Mouse (Mus musculus): ENCODE data around the gene Ndp.

Gene Ndp

DNA sequence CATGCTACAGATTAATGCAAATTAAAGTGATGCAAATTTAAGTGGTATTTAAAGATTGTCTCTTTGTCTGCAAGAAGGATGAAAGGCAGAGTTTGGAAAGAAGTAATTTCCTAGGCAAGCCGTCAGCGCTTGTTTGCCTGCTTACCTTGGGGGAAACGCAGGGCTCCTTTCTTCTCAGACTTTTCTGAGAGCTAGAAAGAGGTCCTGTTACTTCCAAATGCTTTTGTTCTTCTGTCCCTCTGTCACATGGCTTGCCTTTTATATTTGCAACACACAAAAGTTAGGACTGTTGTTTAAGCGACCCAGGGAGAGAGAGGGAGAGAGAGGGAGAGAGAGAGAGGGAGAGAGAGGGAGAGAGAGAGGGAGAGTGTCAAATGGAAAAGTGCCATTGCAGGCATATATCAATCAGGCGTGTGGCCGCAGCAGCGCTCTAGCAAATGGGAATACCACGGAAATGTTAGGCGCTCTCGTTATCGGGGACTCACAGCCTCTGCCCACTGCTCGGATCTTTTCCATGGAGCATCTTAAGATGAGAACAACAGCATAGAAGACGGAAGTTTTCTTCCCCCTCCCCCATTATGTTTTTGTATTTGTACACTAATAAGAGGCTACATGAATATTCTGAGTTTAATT is at the start of gene Ndp:
TSS of gene Ndp (minus strand) at position 534 of the 633 bp plus-strand sequence.
- DNase-seq: no peak

- no peak for DNase-seq
These were observed 43.2 kb upstream of the Ndp start for GRCm38 (mm10) chrX:16954767-16955166.

GRCm38 (mm10) chrX:16918006-16918405 is 6.4 kb upstream of the Ndp start:
- DNase-seq: no peak

DNA sequence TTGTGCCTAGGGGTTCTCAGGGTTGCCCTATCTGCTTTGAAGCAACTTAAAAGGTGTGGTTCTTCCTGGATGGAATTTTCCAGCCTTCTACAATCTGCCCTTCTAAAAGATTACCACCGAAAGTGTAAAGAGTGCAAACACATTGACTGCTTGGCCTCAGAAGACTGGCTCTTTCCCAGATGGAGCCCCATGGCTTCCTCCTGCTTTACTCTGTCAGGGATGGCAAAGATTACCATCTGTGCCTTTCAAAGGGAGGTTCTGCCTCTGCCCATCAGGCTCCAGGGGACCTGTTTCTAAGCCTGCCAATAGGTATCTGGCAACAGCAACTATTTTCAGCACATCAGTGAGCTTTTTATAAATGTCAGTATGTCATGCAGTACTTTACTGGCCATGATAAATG is 1.5 kb upstream of the Ndp start:
- DNase-seq: no peak

- DNase-seq: no peak
These were observed 337 bp upstream of the Ndp start for GRCm38 (mm10) chrX:16911911-16912310.

DNA sequence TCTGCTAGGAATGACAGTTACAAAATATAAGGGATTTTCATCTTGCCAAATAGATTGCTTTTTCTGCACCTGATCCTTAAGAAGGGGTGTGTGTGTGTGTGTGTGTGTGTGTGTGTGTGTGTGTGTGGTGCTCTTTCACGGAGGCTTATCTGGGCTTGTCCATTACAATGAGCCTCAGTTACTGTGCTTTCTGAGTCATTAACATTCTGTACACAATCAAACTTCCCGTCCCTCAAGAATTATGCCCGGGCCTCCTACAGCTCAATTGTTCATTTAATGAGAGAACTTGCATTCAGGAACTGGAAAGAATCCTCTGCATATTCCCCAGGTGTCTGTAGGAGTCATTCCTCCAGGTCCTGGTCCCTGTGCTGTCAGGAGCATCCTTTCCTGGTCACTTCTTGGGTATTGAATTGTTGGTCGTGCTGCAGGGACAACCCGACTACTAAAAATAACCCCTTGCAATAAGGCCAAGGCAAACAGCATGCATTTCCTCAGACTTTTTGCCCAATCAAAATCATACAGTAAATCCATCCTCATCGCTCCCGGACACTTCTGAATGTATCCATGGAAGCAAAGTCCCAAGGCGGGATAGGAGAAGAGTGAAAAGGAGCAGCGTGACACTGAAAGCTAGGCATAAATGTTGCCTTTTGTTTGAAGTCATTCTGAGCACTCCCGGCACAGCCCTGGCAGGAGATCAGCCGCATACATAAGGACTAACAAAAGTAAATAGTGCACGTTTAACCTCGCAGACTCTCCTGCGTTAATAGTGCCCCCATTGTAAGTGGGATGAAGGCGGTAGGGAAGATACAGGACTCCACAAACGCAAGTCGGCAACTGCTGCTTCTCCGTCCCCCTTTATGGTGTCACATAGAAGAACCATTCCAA is 1.1 kb downstream of the Ndp start:
- DNase-seq: no peak

DNA sequence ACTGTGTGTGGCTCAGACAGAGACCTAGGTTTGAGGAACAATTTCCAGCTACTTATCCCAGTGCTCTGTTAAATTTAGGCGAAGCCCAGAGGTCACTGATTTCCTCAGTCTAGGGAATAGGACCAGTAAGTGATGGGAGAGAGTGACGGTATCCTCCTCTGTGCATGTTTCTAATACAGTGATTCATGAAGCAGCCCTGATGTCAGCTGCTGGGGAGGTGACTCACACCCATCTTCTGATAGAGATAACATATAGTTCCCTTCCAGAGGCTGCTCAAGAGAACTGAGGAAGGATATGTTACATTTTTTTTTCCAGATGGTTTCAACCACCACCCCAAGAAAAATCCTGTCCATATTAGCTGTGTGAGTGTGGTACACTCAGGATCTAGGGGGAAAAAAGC is 2.9 kb downstream of the Ndp start:
- no peak for DNase-seq

GRCm38 (mm10) chrX:16907554-16907953 is 4.0 kb downstream of the Ndp start:
- no peak for DNase-seq

- DNase-seq: peak; percentile 2 to 33
These were observed 17.0 kb downstream of the Ndp start for GRCm38 (mm10) chrX:16894377-16895175.

- no peak for DNase-seq
These were observed 43.8 kb downstream of the Ndp start for GRCm38 (mm10) chrX:16867640-16868314.

- DNase-seq: no peak
These were observed 51.3 kb downstream of the Ndp start for GRCm38 (mm10) chrX:16860244-16860643.

DNA sequence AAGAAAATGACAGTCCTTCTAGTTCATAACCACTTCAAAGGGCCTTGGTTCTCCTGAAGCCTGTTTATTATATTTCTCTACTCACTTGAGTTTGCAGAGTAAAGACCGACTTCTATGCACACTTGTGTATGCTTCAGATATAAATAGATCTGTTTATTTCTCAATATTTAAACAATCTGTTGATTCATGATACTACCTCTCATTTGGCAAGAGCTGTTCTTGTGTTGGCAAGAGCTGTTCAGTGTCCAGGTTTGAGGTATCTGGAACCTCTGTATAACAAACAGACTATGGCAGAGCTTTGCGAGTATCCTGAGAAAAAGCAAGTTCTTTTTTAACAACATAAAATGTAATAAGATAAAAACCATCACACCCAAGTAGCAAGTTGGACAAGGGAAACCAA is 65.5 kb downstream of the Ndp start:
- DNase-seq: no peak

- no peak for DNase-seq
These were observed 70.1 kb downstream of the Ndp start for GRCm38 (mm10) chrX:16841443-16841842.

GRCm38 (mm10) chrX:16837293-16837692 is 74.3 kb downstream of the Ndp start:
- no peak for DNase-seq

GRCm38 (mm10) chrX:16836488-16837082 is 75.0 kb downstream of the Ndp start:
- no peak for DNase-seq
